Mouse (Mus musculus) gastrocnemius, postnatal 14 days (tissue): ENCODE results near the gene Trpm3. TPM values are rescaled to one million over a fixed set of nuclear protein-coding genes. Genes with fewer than 3 reads are reported as not detected.

ENCODE experiments used
- DNase-seq: peaks from one replicate; pipeline ENCODE4 v3.0.0; 2021; ENCODE audit warnings: mixed read lengths
- intact Hi-C: fragments of 180-260 bp; cut with DNase I; formaldehyde crosslinking; loops from one replicate; pipeline ENCODE4 v1.15.1; 2025; ENCODE audit warnings: low total_unique reads
- total RNA-seq, 2 experiments: library from RNA; stranded (reverse); gene quantifications; 2 replicates each; pipeline ENCODE4 v1.2.3; 2021

Gene Trpm3
- total RNA-seq, 2 experiments from 2014 or later = 1.5 TPM

DNA sequence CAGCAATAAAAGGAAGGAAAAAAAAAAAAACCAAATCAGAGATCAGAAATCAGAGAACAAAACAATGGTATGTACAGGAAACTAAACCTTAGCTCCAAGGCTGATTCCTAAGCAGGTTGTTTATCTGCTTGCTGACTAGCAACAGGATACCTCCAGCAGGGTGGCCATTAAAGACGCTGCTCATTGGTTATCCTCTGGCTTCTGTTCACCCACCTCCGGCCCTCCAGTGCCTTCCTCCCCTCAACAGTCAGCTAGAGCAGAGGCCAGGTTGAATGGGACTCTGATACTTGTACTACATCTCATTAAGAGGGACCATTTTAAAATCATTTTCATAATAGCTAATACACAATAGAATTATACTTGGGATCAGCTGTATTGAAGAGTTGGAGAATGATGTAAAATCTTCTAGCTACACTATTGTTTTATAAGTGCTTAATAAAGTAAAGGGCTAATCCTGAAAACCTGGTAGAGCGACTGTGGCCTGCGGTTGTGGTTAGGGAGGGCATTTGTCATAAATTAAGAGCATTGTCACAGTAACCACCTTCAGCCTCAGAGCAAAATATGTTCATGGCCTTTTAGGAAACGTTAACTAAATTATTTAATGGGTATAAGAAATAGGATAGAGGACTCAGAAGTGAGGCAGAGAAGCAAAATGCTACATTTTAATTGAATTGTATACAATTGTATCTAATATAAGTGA is 469.3 kb downstream of the Trpm3 start:
- DNase-seq = no peak
- intact Hi-C loops = no loop called here

DNA sequence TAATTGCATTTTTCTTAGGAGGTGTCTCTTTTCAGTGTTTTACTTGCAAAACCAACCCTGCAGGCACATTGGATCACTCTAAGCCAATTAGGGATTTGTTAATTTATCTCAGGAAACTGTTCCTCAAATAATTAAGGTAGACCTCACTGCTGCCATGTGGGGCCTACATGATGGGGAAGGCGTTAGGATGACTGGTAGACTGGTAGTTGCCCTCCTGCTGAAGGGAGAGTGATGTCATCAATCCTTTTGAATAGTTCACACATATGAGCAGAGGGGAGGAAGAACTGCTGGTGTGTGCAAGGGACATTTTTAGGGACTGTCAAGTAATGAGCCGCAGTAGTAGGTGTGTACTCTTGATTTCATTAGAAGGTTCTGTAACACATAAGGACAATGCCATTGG is 472.8 kb downstream of the Trpm3 start:
- DNase-seq = no peak

GRCm38 (mm10) chr19:22615367-22615766 is 476.5 kb downstream of the Trpm3 start:
- intact Hi-C loops = no loop called here
- no peak for DNase-seq

More for the DNA sequence above, 472.8 kb downstream of the Trpm3 start:
- intact Hi-C loops = no loop called here

- DNase-seq = no peak
- intact Hi-C loops = no loop called here
Observed at GRCm38 (mm10) chr19:22624801-22625513, 486.1 kb downstream of the Trpm3 start.

DNA sequence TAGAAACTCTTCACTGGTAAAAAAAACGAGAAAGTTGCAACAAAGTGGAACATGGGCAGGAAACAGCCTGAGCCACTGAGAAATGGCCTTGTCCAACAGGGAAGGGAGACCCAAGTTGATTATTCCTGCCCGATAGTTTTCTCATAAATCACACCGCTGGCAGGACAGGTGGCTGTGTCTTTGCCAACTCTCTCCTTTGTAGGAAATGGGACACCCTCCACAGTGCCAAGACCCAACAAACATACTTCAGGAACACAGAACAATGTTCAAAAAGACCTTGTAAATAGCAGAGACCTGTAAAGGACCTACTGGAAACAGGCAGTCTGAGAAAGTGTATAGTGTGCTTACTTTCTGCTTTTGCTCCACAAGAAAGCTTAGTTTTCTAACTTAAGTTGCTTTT is 490.0 kb downstream of the Trpm3 start:
- no peak for DNase-seq
- intact Hi-C loops = no loop called here

GRCm38 (mm10) chr19:22631316-22631715 is 492.5 kb downstream of the Trpm3 start:
- intact Hi-C loops = loop anchor here (10.0 kb wide), 1 partner anchor 297 kb away; no protein-coding TSS in a partner anchor
- peak; percentile 8 for DNase-seq

- DNase-seq = no peak
- intact Hi-C loops = loop anchor here (10.0 kb wide), 1 partner anchor 301 kb away; no protein-coding TSS in a partner anchor
Observed at GRCm38 (mm10) chr19:22635635-22636034, 496.8 kb downstream of the Trpm3 start.

DNA sequence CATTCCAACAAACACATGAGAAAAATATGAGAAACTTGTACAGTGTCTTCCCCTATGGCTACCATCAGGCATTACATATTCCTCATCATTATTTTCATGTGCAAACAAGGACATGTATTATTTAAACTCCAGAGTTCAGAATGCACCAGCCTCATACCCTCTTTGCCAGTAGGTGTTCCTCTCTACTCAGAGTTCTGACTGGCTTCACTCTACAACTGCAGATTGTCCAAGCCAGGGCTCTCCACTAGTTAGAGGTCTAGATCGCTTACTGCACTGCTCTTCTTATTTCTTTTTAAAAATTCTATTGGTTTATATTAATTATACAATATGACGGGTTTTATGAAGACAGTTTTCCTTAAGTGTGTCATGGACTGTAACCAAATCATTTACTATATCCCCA is 498.9 kb downstream of the Trpm3 start:
- intact Hi-C loops = loop anchor here (10.0 kb wide), 1 partner anchor 303 kb away; no protein-coding TSS in a partner anchor
- DNase-seq = no peak

- no peak for DNase-seq
- intact Hi-C loops = loop anchor here (10.0 kb wide), 1 partner anchor 304 kb away; no protein-coding TSS in a partner anchor
Observed at GRCm38 (mm10) chr19:22638394-22638954, 499.6 kb downstream of the Trpm3 start.

- intact Hi-C loops = no loop called here
- DNase-seq = no peak
Observed at GRCm38 (mm10) chr19:22642124-22642523, 503.3 kb downstream of the Trpm3 start.

- intact Hi-C loops = no loop called here
Observed at GRCm38 (mm10) chr19:22656466-22657215, 517.8 kb downstream of the Trpm3 start.

GRCm38 (mm10) chr19:22657251-22657650 is 518.4 kb downstream of the Trpm3 start:
- intact Hi-C loops = no loop called here
- DNase-seq = no peak

More at GRCm38 (mm10) chr19:22656466-22657215, 517.8 kb downstream of the Trpm3 start:
- DNase-seq = no peak

- DNase-seq = no peak
- intact Hi-C loops = no loop called here
Observed at GRCm38 (mm10) chr19:22665401-22665800, 526.6 kb downstream of the Trpm3 start.

DNA sequence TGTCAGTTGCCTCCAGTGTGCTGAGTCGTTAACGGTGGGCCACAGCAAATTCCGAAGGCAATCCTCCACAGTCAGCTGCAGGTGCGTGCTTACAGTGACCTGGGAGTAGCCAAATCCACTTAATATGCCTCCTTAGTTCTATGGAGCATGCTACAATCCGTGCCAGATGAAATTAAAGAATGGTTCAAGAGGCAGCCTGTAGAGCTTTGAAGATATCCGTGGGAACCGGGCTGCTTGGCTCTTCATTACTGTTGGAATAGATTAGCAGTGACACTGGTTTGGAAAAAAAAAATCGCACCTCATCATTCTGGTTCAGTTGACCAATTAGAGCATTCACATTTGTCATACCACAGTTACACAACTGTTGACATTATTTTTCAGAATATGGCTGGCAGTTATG is 531.4 kb downstream of the Trpm3 start:
- intact Hi-C loops = no loop called here
- DNase-seq = no peak

DNA sequence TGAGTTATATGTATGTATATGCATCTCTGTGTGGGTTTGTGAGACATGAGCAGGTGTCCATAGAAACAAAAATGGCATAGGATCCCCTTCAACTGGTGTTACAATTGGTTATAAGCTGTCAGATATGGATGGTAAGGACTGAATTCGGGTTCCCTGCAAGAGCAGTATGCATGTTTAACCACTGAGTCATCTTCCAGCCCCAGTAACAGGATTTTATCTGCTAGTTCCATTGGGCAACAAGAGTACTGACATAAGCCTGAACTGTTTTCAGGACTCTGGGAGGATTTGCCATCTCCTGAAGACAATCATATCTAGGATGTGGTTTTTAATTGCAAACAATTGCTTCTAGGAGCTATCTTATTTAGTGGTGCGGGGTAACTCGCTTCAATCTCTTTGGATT is 534.0 kb downstream of the Trpm3 start:
- intact Hi-C loops = no loop called here
- no peak for DNase-seq

DNA sequence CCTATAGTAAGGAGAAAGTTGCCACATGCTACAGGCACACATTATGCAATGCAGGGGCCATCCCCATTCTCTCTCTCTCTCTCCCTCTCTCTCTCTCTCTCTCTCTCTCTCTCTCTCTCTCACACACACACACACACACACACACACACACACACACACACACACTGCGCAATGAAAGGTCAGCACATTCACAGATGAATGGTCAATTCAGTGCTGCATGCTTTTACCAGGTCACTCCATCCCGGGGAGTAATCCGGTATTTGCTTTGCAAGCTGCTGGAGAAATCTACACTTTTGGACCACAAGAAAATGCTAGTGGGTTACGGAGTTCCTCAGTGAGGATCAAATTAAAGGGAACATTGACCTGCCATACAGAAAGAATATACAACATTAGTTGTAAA is 537.4 kb downstream of the Trpm3 start:
- intact Hi-C loops = no loop called here

GRCm38 (mm10) chr19:22682238-22682637 is 543.4 kb downstream of the Trpm3 start:
- DNase-seq = no peak
- intact Hi-C loops = no loop called here

More for the DNA sequence above, 537.4 kb downstream of the Trpm3 start:
- no peak for DNase-seq

DNA sequence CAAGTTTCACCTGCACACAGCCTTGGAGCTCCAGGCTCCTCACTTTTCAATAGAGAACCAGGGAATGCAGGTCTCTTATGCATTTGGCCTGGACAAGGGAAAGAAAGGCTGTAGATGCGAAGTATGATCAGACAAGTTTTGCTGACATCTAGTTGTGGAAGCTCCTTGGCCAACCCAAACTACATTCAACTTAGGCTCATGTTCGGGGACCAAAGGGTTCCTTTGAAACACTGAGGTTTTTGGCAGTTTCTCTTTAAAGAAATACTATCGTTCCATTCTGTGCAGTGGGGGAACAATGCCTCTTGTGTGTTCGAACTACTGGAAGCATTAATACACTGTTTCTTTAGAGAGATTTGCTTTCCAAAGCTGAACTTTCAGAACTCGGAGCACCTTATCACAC is 553.1 kb downstream of the Trpm3 start:
- no peak for DNase-seq
- intact Hi-C loops = no loop called here

DNA sequence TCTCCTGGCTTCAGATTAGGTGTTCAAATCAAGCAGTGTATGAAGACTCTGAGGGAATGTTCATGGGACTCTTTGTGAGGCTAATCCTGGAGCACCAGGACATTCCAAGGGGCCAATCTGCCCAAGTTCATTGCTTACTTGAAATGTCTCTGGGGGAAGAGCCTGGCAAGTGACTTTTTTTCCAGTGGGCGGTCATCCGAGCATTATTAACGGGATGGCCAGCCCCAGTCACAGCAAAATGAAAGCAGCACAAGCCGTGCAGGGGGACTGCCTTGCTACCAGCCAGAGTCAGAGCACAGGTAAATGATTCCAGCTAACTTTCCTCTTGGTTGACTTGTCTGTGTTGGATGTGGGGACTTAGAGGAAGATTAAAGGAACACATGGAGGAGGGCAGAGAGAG is 553.7 kb downstream of the Trpm3 start:
- intact Hi-C loops = no loop called here
- no peak for DNase-seq

DNA sequence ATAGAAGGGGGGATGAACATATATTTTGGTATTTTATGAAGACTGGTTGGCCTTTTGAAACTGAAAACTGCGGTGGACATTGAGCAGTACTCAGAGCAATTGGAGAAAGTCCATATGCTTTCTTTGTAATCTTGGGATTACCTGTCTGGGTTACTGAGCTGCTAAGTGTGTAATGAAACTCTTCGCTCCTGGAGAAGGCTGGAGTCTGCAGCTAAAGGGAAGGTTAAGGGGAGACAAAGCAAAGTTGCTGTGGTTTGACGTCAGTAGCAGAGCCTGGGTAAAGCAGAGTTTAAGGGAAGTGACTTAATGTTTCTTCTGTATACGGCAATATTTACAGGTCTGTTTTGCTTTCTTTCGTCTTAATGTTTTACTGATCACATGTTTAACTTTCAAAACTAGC is 554.1 kb downstream of the Trpm3 start:
- no peak for DNase-seq

More for the DNA sequence above, 554.1 kb downstream of the Trpm3 start:
- intact Hi-C loops = no loop called here
